Mouse (Mus musculus) kidney, adult 8-10 months (tissue): Measurements from ENCODE around the gene Lefty1.
A peak's percentile ranks its signal among the peaks of the same experiment; 100 is the strongest.
"Not testable (repeated sequence)": the region's sequence is repeated elsewhere in the genome, so short reads cannot be mapped to it uniquely, and the experiment has no call there.

Source experiments
- DNase-seq, 2 experiments: peaks; one replicate each; pipeline ENCODE4 v3.0.0; 2022

Gene Lefty1

DNA sequence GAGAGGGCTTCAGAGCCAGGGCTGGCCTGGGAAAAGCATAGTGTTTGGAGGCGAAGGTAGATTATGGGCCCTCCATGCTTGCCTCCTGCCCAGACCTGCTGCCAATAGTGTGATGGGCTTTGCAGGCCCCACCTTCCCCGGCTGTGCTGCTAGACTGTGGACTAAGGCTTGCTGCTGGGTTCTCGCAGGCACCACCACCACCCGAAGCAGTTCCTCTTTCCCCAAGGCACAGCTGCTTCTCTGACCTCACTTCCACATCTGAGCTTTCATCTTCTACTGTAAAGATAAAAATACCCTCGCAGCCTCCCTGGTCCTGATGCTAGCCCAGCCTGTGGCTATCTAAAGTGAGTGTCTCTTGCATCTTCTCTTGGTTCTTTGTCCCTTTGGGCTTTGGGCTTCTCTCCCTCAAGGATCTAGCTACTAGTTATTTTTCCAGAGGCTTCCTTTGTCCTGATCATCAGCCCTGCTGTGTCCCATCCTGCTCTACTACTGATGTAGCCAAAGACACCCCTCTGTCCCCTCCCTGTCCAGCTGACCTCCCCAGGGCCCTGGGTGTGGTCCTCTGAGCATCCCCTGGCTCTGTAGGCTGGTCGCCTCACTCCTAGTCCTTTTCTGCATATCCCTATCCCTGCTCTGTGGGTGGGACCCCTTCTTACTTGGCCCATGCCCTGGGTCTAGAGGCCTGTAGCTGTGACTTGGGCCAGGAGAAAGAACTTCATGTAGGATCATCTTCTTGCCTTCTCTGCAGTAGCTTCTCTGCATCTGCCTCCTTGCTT is 12.4 kb upstream of the Lefty1 start:
- DNase-seq: no peak

DNA sequence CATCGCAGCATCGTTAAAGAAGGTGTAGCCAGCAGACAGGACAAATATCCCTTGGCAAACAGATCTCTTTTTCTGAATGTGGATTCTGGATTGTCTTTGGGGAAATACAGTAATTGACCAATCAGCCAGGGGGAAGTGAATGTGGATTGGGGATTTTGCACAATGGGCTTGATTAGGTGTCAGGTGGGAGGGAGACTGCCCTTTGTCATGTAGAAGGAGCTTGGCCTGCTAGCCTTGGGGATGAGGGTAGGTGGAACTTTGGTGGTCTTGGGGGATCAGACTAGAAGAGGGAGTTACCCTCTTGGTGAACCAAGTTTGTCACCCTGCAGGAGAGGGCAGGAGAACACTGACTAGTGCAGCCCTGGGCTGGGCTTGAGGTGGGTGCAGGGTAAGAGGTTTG is 10.1 kb upstream of the Lefty1 start:
- DNase-seq: no peak

DNA sequence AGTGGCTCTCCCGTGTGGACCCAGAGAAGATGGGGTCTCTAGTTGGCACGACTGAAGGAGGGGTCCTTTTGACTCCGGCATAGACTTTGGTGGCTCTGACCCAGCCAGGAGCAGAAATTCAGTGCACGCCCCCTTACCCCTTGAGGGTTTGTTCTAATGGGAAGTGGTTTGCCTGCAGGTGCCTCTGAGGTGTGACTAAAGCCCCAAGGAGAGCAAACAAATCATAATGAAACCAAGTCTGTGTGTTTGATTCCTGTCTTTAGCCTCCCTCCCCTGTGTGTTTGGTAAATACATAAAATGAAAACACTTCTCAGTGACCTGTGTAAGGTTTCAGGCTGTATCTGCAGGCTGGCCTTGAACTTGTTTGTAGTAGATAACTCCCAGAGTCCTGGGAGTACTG is 8.5 kb upstream of the Lefty1 start:
- DNase-seq: no peak

DNA sequence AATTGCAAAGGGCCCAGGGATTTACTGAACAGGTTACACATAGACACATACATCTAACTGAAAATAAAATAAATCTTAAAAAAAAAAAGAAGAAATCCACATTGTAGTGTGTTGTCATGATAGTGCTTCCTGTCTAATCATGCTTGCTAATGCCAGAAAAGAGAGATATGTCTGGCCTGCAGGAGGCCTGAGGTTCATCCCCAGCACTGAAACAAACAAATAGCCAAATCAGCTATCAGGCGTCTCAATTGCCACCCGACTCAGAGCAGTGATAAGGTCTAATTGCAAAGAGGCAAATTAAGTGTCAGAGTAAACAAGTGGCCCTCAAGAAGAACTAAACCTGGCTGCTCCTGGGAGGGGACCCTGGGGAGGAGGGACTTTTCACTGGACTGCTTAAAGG is 5.2 kb upstream of the Lefty1 start:
- DNase-seq: no peak

DNA sequence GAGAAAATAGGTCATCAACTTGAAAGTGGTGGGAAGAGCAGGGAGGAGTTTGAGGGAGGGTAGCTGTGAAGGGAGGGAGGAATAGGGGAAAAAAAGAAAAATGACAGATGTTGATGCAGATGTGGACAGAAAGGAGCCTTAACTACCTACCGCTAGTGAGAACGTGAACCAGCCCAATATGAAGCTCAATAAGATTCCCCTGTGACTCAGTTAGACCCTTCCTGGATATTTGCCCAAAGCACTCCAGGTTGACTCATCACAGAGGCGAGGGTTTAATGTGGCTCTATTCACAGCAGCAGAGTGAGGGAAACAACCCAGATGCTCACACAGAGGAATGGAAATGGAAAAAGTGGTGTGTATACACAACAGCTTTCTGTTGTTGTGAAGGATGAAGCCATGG is 3.7 kb upstream of the Lefty1 start:
- DNase-seq: no peak

DNA sequence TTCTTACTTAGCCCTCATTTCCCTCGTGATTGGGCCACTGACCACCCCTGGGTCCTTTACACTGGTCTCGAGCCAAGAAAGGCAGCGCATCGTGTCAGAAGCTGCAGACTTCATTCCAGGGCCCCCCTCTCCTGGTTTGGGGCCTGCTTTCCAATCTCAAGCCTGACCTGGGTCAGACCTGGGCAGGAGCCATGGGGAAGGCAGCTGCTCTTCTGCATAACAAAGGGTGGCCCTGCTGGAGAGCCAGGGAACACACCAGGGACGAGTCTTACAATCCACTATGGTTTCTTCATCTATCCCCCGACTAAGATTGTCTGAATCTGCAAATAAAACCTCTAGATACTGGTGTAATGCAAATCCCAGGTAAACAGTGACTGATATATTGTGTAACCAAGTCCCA is 1.2 kb upstream of the Lefty1 start:
- DNase-seq: no peak

DNA sequence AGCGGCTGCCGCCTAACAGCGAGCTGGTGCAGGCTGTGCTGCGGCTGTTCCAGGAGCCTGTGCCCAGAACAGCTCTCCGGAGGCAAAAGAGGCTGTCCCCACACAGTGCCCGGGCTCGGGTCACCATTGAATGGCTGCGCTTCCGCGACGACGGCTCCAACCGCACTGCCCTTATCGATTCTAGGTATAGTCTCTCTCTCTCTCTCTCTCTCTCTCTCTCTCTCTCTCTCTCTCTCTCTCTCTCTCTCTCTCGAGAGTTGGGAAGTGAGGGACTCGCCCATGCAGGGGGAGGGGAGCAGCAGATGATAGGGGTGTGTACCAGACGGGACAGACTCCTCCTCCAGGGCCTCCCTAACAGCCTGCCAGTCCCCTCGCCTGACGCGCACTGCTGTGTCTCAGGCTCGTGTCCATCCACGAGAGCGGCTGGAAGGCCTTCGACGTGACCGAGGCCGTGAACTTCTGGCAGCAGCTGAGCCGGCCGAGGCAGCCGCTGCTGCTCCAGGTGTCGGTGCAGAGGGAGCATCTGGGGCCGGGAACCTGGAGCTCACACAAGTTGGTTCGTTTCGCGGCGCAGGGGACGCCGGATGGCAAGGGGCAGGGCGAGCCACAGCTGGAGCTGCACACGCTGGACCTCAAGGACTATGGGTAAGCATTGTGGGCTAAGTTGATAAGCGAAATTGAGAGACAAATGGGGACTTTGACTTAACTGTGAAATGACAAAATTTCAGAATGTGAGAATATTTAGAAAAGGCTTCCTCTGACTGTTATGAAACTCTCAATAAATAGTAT is 2.0 kb downstream of the Lefty1 start:
- not testable (repeated sequence) for DNase-seq

DNA sequence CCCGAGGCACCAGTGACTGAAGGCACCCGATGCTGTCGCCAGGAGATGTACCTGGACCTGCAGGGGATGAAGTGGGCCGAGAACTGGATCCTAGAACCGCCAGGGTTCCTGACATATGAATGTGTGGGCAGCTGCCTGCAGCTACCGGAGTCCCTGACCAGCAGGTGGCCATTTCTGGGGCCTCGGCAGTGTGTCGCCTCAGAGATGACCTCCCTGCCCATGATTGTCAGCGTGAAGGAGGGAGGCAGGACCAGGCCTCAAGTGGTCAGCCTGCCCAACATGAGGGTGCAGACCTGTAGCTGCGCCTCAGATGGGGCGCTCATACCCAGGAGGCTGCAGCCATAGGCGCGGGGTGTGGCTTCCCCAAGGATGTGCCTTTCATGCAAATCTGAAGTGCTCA is 2.8 kb downstream of the Lefty1 start:
- not testable (repeated sequence) for DNase-seq

DNA sequence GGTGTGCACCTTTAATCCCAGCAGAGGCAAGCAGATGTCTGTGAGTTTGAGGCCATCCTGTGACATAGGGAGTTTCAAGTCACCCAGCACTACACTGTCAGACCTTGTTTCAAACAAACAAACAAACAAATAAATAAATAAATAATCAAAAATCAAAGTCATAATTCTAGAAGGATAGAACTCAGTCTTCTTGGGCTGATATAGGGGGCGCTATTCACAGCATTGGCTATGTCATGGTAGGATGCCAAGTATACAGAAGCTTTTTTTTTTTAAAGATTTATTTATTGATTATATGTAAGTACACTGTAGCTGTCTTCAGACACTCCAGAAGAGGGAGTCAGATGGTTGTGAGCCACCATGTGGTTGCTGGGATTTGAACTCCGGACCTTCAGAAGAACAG is 4.0 kb downstream of the Lefty1 start:
- DNase-seq: not testable (repeated sequence)

DNA sequence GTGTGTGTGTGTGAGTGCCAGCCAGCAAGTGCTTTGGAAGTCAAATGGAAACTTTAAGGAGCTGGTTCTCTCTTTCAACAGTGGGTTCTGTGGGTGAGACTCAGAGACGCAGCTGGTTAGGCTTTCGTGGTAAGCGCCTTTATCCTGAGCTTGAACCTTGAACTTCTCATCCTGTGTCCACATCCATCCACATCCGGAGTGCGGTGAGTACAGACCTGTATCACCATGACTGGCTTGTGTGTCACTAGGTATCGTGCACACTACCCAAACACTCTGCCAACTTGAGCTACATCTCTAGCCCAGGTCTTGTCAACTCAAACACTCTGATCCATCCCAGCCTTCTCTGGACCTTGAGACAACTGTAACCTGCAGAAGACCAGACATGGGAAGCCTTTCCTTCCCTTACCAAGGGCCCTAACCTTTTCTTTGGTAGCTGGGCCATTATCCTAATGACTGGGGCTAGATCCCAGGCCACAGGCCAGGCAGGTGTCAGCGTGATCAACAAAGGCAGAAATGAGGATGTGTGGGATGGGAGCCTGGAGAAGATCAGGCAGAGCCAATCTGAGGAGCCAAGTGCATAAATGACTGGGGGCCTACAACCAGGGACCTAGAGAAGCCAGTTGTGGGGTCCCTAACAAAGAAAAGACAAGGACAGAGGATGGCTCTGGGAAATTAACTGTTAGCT is 6.1 kb downstream of the Lefty1 start:
- DNase-seq: no peak

DNA sequence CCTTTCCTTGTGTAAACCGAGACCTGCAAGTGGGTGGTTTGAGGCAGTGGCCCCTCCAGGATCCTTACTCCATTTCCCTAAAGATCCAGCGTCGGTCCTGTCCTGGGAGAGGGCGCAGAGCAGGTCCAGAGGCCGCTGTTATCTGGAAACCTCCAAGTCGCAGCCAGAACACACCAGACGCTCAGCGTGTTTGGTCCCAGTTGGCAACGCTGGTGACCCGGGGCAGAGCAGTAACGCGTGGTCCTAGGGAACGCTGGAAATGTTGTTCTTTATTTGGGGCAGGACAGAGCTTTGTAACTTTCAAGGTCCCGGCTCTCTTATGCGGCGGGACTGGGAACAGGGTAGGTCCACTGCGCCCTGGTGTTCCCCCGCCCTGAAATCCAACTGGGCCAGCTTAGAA is 6.9 kb downstream of the Lefty1 start:
- DNase-seq: no peak

DNA sequence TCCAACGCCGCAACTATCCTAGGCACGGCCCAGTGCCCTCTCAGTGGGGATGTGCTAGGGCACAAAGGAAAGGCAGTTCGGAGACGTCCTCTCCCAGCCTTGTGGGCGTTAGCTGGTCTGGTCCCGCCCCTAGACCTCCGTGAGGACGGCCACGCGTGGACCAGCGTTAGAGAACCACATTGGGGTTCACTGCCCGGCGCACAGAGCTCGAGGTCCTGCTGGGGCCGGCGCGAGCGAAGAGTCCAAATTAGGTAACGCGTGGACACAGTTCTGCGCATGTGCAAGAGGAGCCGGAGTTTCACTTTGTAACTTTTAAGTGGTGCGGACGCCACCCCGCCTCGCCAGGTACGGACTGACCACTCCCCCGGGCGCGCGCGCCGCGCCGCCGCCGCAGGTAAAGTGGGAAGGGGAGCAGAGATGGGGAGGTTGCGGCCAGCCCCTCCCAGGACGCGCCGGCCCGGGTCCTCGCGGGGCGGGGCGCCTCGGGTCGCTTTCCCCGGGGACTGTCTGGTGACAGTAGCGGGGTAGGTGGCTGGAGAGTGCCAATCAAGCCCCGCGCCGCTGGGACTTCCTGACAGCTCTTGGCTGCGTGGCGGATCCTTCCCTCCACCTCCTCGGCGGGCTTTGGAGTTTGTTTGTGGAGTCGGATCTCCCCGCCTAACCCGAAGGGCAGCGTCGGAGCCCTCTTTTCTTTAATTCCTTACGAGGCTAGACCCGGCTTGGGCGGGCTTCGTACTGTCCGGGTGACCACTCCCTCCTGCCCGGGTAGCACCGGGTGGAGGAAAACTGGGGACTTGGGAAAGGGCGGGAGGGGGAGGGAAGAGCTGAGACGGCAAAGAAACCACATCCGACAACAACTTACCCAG is 7.6 kb downstream of the Lefty1 start, which contains the start of gene Tmem63a:
Gene Tmem63a, plus strand, starts transcription at position 179 of the 866 bp plus-strand sequence.
- peak; percentile 80 to 87 for DNase-seq

DNA sequence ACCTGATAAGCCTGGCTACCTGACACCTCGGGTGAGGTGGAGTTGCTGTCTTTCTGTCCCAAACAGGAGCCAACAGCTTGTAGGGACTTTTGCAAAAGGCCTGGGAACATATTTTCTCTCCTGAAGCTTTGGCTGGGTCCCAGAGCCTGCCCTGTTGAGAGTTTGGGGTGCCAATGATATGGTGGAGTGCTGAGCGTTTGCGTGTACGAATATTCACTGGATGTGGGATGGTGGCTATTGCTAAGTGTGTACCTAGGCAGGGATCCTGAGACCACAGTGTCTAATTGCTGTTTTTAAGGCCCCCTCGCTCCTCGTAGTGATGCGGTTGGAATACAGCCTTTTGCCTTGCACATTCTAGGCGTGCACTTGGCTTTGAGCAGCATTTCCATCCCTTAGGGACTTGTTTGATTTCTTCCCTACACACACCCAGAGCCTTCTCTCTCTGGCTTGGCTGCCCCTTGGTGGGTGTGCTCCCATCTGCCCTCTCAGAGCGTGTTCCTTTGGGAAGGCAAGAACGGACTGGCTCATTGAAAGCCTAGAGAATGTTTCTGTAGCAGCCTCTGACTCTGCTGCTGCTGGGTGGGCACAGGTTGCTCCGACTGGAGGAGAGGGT is 8.3 kb downstream of the Lefty1 start:
- DNase-seq: no peak

DNA sequence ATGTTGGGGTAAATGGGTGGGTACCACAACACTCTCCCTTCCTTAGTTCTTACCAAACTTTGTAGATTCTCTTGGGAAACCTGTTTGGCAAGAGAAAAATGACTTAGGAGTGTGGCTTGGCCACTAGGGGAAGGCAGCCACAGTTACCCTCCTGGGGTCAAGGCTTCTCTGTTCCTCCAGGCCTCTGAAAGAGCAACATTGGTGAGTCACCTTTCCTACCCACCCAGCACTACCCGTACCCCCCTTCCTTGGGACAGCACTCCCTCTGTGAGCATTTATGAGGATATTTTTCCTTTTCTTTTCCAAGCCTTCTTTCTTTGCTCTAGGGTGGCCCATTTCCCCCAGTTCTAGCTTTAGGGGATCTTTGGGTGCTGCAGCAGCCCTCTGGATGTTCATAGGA is 9.1 kb downstream of the Lefty1 start:
- no peak for DNase-seq

DNA sequence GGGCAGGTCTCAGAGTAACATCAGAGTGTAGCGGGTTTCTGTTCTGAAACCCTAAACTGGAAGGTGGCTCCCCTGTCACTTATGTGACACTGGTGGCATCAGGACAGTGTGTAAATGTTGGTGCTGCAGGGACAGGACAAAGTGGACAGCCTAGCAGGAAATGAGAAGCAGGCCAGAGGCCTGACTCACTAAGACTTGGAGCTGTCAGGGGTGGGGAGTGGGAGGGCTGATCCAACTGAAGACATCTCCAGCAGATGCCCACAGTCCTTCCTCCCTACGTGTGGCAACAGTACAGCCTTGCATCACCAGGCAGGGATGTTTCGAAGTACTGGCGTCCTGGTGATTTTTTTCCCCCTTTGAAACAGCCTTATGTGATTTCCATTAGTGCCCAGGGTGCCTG is 9.7 kb downstream of the Lefty1 start:
- no peak for DNase-seq

DNA sequence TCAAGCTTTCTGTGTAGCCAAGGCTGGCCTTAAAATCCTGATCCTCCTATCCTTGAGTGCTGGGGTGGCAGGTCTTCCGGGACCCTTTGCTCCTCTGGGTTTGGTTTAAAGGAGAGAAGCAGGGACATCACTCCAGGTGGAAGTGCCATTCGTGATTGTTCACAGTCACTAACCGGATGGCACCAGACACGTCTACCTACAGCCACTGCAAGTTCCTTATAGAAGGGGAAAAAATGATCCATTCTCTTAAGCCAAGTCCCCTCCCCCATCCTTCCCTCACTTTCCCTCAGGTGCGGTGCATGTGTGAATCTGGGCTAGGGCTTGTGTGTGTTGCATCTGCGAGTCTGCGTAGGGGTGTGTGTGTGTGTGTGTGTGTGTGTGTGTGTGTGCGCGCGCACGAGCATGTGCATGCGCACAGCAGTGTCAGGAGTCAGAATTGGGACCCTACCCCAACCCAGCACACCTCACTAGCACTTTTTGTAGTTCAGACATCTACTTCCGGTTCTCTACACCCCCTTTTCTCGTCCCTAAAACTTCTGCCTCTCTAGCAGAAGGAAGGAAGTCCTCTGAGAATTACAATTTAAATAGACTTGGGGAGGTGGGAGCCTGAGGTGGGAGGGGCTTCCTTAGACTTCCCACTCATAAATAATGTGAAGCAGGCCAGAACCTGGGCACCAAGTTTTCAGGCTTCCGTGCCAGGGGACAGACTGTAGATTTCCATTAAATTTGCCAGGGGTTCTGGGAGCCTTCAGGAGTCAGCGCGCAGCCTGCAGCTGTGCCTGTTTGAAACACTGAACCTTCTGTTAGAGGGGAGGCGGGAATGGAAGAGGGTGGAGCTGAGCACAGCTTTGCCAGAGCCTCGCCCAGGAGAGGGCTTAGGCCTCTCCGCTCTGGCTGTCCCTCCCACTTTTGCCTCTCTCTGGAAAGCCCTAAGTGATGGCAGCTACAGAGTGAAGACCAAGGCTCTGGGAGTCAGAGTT is 10.5 kb downstream of the Lefty1 start:
- DNase-seq: peak; percentile 31 to 35

DNA sequence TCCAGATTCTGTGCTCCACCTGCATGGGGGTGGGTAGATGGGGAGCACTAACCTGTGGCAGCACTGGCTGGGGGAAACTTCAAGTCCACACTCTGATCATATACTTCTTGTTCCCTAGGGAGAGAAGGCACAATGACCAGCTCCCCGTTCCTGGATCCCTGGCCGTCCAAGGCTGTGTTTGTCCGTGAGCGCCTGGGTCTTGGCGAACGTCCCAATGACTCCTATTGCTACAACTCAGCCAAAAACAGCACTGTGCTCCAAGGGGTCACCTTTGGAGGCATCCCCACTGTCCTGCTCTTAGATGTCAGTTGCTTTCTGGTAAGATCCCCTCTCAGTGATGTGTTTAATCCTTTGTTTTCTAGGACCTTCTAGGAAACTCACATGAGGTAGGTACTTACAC is 11.6 kb downstream of the Lefty1 start:
- DNase-seq: no peak

DNA sequence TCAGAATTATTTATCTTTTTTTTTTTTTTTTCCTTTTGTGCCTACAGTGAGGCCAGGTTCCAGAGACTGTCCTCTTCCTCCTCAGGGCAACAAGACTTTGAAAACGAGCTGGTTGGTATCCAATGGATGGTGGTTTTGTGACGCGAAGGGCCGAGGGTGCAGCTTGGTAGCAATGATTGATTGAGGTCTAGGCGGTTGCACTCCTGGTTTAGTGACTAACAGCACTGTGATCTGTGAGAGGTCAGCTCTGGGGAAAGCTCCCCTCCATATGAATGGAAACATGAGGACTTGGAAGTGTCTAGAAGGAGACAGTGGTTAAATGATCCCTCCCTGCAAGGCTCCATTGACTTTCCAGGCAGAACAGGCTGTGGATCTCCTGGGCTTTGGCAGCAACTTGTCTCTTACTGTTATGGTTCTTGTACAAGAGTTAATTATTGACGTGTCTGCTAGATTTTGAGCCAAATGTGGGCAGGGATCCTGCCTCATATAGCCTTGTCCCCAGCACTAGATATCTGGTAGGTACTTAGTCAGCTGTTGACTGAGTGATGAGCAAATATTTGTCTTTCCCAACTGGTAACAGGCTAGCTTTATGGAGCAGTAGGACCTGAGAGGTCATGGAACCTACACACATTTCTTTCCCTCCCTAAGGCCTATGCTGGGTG is 17.4 kb downstream of the Lefty1 start:
- peak; percentile 48 to 79 for DNase-seq

DNA sequence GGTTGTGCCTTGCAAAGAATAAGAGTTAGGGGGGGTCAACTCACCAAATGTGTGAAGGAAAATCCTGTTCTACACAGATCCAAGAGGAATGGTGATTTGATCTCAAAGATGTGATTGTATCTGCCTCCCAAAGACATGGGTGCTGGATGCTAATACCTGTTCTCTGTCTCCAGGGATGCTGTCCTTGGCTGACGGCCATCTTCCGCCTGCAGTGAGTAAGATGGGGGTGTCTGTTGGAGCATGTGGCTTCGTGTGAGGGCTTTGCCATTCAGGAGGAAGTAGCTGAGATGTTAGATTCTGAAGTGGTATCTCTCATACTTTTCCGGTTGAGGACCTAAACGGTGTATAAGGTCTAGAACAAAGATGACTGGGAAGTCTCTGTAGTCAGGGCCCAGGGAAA is 18.0 kb downstream of the Lefty1 start:
- DNase-seq: no peak

DNA sequence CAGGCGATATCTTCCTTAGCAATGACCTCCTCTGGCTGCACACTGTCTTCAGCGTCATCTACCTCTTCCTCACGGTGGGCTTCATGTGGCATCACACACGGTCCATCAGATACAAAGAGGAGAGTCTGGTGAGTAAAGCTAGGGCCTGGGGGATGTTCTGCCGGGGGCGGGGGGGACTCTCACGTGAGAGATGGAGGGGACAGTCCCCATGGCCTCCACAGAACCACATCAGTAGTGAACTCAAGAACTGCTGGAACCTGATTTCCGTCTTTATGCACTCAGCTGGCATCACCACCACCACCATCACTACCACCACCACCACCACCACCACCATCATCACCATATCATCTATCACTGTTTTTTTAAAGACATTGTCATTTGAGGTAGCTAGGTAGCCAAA is 21.6 kb downstream of the Lefty1 start:
- DNase-seq: no peak
